Mouse (Mus musculus) heart, adult 2 months (tissue): ENCODE data around the gene Ell. TPM values are rescaled to one million over a fixed set of nuclear protein-coding genes. Genes with fewer than 3 reads are reported as not detected.

Experiments used
- DNase-seq, 2 experiments: peaks; one replicate each; pipeline ENCODE4 v3.0.0; 2021
- H3K27ac ChIP-seq: fragments of 200-600 bp; 2 replicates; pipeline ENCODE4 v1.8.1; 2022
- H3K27me3 ChIP-seq: fragments of 200-500 bp; 2 replicates; pipeline ENCODE4 v1.6.1; 2012; ENCODE audit warnings: mild to moderate bottlenecking, low read length, inconsistent platforms, mixed read lengths; ENCODE audit not compliant: control insufficient read depth, insufficient read depth
- H3K36me3 ChIP-seq: fragments of 200-500 bp; 2 replicates; pipeline ENCODE4 v1.6.1; 2012; ENCODE audit warnings: low read length, inconsistent platforms; ENCODE audit not compliant: control insufficient read depth, insufficient read depth
- H3K4me1 ChIP-seq: fragments of 200-500 bp; 2 replicates; pipeline ENCODE4 v1.6.1; 2011; ENCODE audit warnings: low read length; ENCODE audit not compliant: control insufficient read depth, insufficient read depth
- H3K4me3 ChIP-seq: fragments of 200-600 bp; 2 replicates; pipeline ENCODE4 v1.8.1; 2022
- H3K79me2 ChIP-seq: fragments of 200-500 bp; replicated peaks from 2 replicates; pipeline ENCODE4 v1.6.1; 2012; ENCODE audit warnings: mild to moderate bottlenecking, inconsistent platforms, low read length, moderate library complexity, mixed read lengths; ENCODE audit not compliant: control insufficient read depth, insufficient read depth
- H3K9ac ChIP-seq: fragments of 200-500 bp; 2 replicates; pipeline ENCODE4 v1.6.1; 2012; ENCODE audit warnings: low read depth, mild to moderate bottlenecking, control low read depth, inconsistent platforms, low read length, mixed read lengths
- CTCF ChIP-seq: fragments of 200-600 bp; IDR thresholded peaks from 2 replicates; pipeline ENCODE4 v1.8.1; 2022; ENCODE audit warnings: antibody characterized with exemption, mild to moderate bottlenecking, moderate library complexity
- EP300 ChIP-seq: fragments of 200-500 bp; IDR thresholded peaks from 2 replicates; pipeline ENCODE4 v1.6.1; 2011; ENCODE audit warnings: low read depth, low read length, control low read depth; ENCODE audit not compliant: insufficient read depth
- POLR2A ChIP-seq: fragments of 200-500 bp; IDR thresholded peaks from 2 replicates; pipeline ENCODE4 v1.6.1; 2011; ENCODE audit warnings: mild to moderate bottlenecking, low read depth, low read length, control low read depth; ENCODE audit not compliant: insufficient read depth
- WGBS: fragments of 180-500 bp; shearing (Covaris S2); methylation state at CpG from one replicate; pipeline ENCODE4 v1.1.7; 2018; 5-methylcytosine and 5-hydroxymethylcytosine counted together
- intact Hi-C: fragments of 180-260 bp; cut with DNase I; formaldehyde crosslinking; loops from one replicate; pipeline ENCODE4 v1.15.1; 2025
- polyA plus RNA-seq: library from polyadenylated mRNA; depleted of rRNA; stranded (reverse); fragments of >200 nt; gene quantifications from 2 replicates; pipeline ENCODE4 v1.2.3, GENCODE M21; 2012
- total RNA-seq, 2 experiments: library from RNA; stranded (reverse); gene quantifications; 2 replicates each; pipeline ENCODE4 v1.2.3; 2021

The Ell gene
- total and polyA plus RNA-seq, 3 experiments: 9.6 to 12.7 (median 12.0) TPM

DNA sequence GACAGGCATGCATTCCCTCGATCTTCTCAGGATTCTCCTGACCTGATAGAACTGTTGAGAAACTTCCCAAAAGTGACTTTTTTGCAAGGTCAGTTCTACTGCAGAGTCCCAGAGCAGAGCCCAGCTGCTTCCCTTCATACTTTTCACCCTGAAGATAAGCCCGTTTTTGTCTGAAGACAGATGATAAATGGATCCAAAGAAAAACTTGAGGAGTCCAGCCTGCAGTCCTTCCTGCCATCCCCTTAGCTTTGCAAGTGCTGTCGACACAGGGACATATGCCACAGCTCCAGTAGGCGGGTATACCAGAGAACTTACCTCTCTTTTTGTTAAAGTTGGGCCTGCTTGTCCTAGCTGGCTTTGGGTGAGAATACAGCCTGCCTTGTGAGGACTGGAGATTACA is 22.1 kb downstream of the Ell start:
- peak overlapping the region; percentile 41 for H3K9ac ChIP-seq
- no peak for TF ChIP-seq CTCF
- TF ChIP-seq EP300: no peak
- TF ChIP-seq POLR2A: no peak
- H3K36me3 ChIP-seq: peaks cover 11% of the 10 kb centered on the region; the same call in 1 of the 2 replicates
- peaks cover 55% of the 10 kb centered on the region for H3K4me1 ChIP-seq
- 27% methylated on average over 4 of the region's 4 CpGs for WGBS
- H3K4me3 ChIP-seq: no peak overlapping the region
- DNase-seq: no peak
- no peaks in the 10 kb centered on the region; the same call in none of the 2 replicates for H3K79me2 ChIP-seq
- intact Hi-C loops: loop anchor here (2.0 kb wide), 1 partner anchor 49 kb away; no protein-coding TSS in a partner anchor
- no peaks in the 10 kb centered on the region for H3K27me3 ChIP-seq
- H3K27ac ChIP-seq: peak overlapping the region; percentile 74

DNA sequence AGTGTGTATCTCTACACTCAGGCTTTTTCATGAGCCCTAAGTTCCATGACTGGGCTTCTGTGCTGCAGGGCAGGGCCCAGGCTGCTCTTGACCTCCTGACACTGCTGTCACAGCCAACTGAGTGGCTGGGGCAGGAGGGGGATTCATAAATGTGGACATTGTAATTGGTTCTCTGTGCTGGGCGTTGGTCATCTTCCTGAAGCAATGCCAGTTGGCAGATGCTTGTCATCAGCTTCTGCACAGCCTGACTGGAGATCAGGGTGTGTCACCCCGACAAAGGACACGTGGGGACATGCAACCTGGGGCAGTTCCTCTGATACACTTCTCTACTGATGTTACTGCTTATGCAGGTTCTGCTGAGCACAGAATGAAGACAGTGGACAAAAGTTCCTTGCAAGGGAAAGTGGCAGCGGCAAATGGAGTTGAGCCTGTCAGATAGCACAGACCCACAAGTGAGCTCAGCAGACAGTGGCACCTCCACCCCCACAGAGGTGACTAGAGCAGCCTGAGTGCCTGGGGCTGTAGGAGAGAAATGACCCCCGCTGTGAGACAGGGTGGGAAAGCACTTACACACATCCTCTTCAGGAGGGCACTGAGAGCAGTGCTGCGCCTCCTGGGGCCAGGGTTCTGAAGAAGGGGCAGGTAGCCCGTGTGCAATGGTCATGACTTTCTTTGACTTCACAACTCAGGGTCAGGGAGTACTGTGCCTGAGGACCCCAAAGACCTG is 22.7 kb downstream of the Ell start:
- intact Hi-C loops: loop anchor here (2.0 kb wide), 1 partner anchor 49 kb away; no protein-coding TSS in a partner anchor
- H3K27ac ChIP-seq: peak overlapping the region; percentile 74
- TF ChIP-seq CTCF: no peak
- 0 out of 2 replicates have a peak, but pooled peaks have one; percentile 24 for TF ChIP-seq POLR2A
- TF ChIP-seq EP300: peak; percentile 96
- H3K9ac ChIP-seq: peak overlapping the region; percentile 41
- H3K4me3 ChIP-seq: no peak overlapping the region
- 29% methylated on average over 7 of the region's 7 CpGs for WGBS
- DNase-seq: peak; percentile 74 to 84
- peaks cover 60% of the 10 kb centered on the region for H3K4me1 ChIP-seq
- peaks cover 1% of the 10 kb centered on the region for H3K79me2 ChIP-seq
- H3K36me3 ChIP-seq: peaks cover 11% of the 10 kb centered on the region; the same call in 1 of the 2 replicates
- H3K27me3 ChIP-seq: no peaks in the 10 kb centered on the region

DNA sequence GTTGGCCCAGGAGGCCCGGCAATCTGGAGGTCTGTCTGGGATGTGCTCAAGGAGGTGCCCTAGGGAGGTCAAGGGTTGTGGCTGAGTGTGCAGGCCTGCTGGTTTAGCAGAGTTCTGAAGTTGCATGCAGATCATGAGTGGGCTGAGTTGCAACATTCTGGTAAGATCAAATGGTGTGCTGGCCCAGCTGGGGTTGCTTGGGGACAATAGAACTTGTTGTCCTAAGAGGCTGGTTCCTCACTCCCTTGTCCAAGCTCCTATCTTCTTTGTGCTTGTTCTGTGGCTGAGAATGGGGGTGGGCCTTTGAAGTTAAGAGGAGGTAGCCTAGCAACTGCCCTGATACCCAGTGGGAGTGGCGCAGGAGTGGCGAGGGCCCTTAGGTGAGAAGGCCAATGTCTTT is 23.5 kb downstream of the Ell start:
- peak; percentile 86 for TF ChIP-seq EP300
- no peak for TF ChIP-seq POLR2A
- H3K36me3 ChIP-seq: peaks cover 11% of the 10 kb centered on the region; the same call in 1 of the 2 replicates
- H3K4me3 ChIP-seq: no peak overlapping the region
- WGBS: 71% methylated on average over 3 of the region's 3 CpGs
- peaks cover 1% of the 10 kb centered on the region for H3K79me2 ChIP-seq
- H3K9ac ChIP-seq: no peak overlapping the region
- intact Hi-C loops: no loop called here
- H3K27me3 ChIP-seq: no peaks in the 10 kb centered on the region
- peak in 1 of 2 experiments; percentile 65 for DNase-seq
- H3K27ac ChIP-seq: peak overlapping the region; percentile 74
- H3K4me1 ChIP-seq: peaks cover 60% of the 10 kb centered on the region

DNA sequence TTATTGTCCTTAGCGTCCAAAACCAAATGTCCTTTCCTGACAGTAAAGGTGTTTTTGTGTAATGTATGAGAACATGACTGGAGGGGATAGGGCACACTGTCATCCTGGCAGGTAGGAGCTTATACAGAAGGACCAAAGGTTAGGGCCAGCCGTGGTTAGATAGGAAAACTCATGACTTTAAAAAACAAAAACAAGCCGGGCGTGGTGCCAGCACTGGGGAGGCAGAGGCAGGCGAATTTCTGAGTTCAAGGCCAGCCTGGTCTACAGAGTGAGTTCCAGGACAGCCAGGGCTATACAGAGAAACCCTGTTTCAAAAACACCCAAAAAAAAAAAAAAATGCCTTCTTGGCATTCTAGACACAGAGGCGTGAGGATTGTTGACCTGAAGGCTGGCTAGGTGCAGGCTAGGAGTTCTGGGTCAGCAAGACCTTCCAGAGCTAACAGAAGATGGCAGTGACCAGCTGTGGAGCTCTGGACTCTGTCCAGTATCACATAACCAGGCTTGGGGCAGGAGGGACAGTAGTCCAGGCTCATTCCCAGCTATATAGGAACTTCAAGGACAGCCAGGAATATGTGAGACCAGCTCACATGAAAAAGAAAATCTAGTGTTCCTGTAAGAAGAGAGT is 24.6 kb downstream of the Ell start:
- TF ChIP-seq POLR2A: no peak
- no peak for TF ChIP-seq CTCF
- no peak for TF ChIP-seq EP300

DNA sequence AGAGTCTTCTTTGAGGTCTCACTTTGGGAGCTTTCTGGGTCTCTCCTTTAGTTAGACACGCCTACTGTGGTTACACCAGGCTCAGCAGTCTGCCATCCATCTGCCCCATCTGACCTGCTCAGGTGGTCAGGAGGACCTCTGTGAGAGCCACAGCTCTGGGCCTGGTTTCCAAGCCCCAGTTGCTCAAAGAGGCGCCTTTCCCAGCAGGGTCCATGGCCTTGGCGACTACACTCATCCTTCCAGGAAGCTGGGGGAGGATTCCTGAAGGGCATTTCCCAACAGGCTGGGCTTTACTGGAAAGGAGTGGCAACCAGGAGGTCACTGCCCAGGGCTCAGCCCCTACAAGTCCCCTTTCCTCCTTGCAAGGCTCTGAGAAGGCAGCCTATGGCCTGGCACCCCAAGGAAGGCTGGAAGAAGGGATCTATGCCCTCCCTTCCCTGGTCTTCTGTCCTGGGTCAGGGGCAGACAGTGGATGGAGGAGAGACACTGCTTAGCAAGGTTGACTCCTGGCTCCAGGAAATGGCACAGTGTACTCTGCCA is 25.5 kb downstream of the Ell start:
- H3K36me3 ChIP-seq: peaks cover 11% of the 10 kb centered on the region; the same call in 1 of the 2 replicates
- 41% methylated on average over 3 of the region's 3 CpGs for WGBS
- peaks cover 6% of the 10 kb centered on the region for H3K79me2 ChIP-seq
- H3K27me3 ChIP-seq: no peaks in the 10 kb centered on the region
- intact Hi-C loops: no loop called here
- TF ChIP-seq EP300 (no peak), CTCF (no peak), POLR2A (no peak)
- H3K4me3 ChIP-seq: no peak overlapping the region
- peak overlapping the region; percentile 42 for H3K27ac ChIP-seq
- H3K4me1 ChIP-seq: peaks cover 54% of the 10 kb centered on the region
- no peak overlapping the region for H3K9ac ChIP-seq
- no peak for DNase-seq

More for the DNA sequence above, 24.6 kb downstream of the Ell start:
- H3K4me3 ChIP-seq: no peak overlapping the region
- DNase-seq: no peak
- peak overlapping the region; percentile 74; the same call in 1 of the 2 replicates for H3K27ac ChIP-seq
- no peaks in the 10 kb centered on the region for H3K27me3 ChIP-seq
- H3K79me2 ChIP-seq: peaks cover 1% of the 10 kb centered on the region
- 82% methylated on average over 6 of the region's 6 CpGs for WGBS
- peaks cover 11% of the 10 kb centered on the region; the same call in 1 of the 2 replicates for H3K36me3 ChIP-seq
- no peak overlapping the region for H3K9ac ChIP-seq
- H3K4me1 ChIP-seq: peaks cover 53% of the 10 kb centered on the region
- intact Hi-C loops: no loop called here

DNA sequence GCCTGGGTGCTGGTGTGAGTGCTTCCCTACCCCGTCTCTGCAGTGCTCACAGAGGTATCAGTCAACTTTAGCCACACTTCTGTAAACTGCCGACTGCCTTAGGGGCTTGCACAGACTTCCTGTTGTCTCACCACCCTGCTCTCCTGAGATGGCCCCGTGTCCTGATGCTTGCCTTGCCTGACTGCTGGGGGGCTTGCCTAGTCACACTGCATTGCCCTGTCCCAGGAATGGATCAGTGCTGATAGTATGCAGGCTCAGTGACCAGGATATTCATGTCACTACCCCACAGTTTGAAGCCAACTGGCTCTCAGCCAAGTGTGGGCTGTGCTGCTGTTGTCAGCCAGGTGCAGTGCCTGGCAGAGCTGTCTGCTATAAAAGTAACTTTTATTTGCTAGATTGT is 26.3 kb downstream of the Ell start:
- 0 out of 2 replicates have a peak, but pooled peaks have one; percentile 31 for TF ChIP-seq EP300
- TF ChIP-seq POLR2A: no peak
- Histone ChIP-seq H3K27ac (peak overlapping the region; percentile 18), H3K79me2 (peaks cover 7% of the 10 kb centered on the region), H3K4me3 (no peak overlapping the region), H3K36me3 (peaks cover 8% of the 10 kb centered on the region; the same call in 1 of the 2 replicates), H3K4me1 (peaks cover 53% of the 10 kb centered on the region), H3K27me3 (no peaks in the 10 kb centered on the region), H3K9ac (no peak overlapping the region)
- WGBS: 38% methylated on average over 3 of the region's 3 CpGs
- intact Hi-C loops: no loop called here
- DNase-seq: peak; percentile 59 to 64
